Mouse (Mus musculus) lung, postnatal 0 days (tissue): ENCODE measurements around the gene Bricd5.

ENCODE experiments used
- CTCF ChIP-seq: IDR thresholded peaks from 2 replicates; pipeline ENCODE4 v1.5.1; 2016; ENCODE audit warnings: antibody characterized with exemption, mild to moderate bottlenecking
- EP300 ChIP-seq: IDR thresholded peaks from 2 replicates; pipeline ENCODE4 v1.6.1; 2016; ENCODE audit warnings: antibody characterized with exemption, mild to moderate bottlenecking, control low read depth

- TF ChIP-seq CTCF (no peak), EP300 (no peak)
Measured at GRCm38 (mm10) chr17:24462932-24463331, 10.8 kb upstream of the Bricd5 start.
